Mouse (Mus musculus) embryonic fibroblast, embryonic 13.5 days (primary cell): Measurements from ENCODE around the gene Cnbd2. TPM values are rescaled to one million over a fixed set of nuclear protein-coding genes. Genes with fewer than 3 reads are reported as not detected.
"Not testable (repeated sequence)": the region's sequence is repeated elsewhere in the genome, so short reads cannot be mapped to it uniquely, and the experiment has no call there.

Experiments
- H3K27ac ChIP-seq: 2 replicates; pipeline ENCODE4 v1.5.1; 2012; ENCODE audit warnings: low read length, control low read depth, inconsistent platforms; ENCODE audit not compliant: insufficient read depth
- H3K4me1 ChIP-seq: 2 replicates; pipeline ENCODE4 v1.6.1; 2011; ENCODE audit warnings: low read length; ENCODE audit not compliant: control insufficient read depth, insufficient read depth
- H3K4me3 ChIP-seq: 2 replicates; pipeline ENCODE4 v1.5.1; 2011; ENCODE audit warnings: mild to moderate bottlenecking, control low read depth, low read length; ENCODE audit not compliant: insufficient read depth
- CTCF ChIP-seq: IDR thresholded peaks from 2 replicates; pipeline ENCODE4 v1.5.1; 2011; ENCODE audit warnings: mild to moderate bottlenecking, control low read depth, low read length, moderate library complexity, borderline replicate concordance; ENCODE audit not compliant: insufficient read depth
- POLR2A ChIP-seq: IDR thresholded peaks from 2 replicates; pipeline ENCODE4 v1.6.1; 2011; ENCODE audit warnings: low read depth, mild to moderate bottlenecking, control low read depth, low read length, moderate library complexity
- polyA plus RNA-seq: library from polyadenylated mRNA; stranded (reverse); fragments of >200 nt; gene quantifications from 2 replicates; pipeline ENCODE4 v1.2.4, GENCODE M21; 2011; ENCODE audit warnings: low read depth; ENCODE audit not compliant: missing spikeins, insufficient read length

Gene Cnbd2
- polyA plus RNA-seq, 1 experiment: 3.4 TPM

- Histone ChIP-seq H3K4me1 (no peaks in the 10 kb centered on the region), H3K27ac (no peak overlapping the region), H3K4me3 (no peak overlapping the region)
- TF ChIP-seq CTCF: no peak
- TF ChIP-seq POLR2A: no peak
These were observed 43.9 kb downstream of the Cnbd2 start for GRCm38 (mm10) chr2:156356031-156356430.

GRCm38 (mm10) chr2:156368465-156368864 is 56.4 kb downstream of the Cnbd2 start:
- Histone ChIP-seq H3K4me3 (no peak overlapping the region), H3K27ac (no peak overlapping the region), H3K4me1 (no peaks in the 10 kb centered on the region)
- TF ChIP-seq CTCF: no peak
- no peak for TF ChIP-seq POLR2A

GRCm38 (mm10) chr2:156370896-156371295 is 58.8 kb downstream of the Cnbd2 start:
- Histone ChIP-seq H3K27ac (no peak overlapping the region), H3K4me3 (no peak overlapping the region), H3K4me1 (no peaks in the 10 kb centered on the region)
- no peak for TF ChIP-seq POLR2A
- no peak for TF ChIP-seq CTCF

GRCm38 (mm10) chr2:156376956-156377355 is 64.9 kb downstream of the Cnbd2 start:
- TF ChIP-seq POLR2A (no peak), CTCF (no peak)
- H3K27ac ChIP-seq: no peak overlapping the region
- no peaks in the 10 kb centered on the region for H3K4me1 ChIP-seq
- no peak overlapping the region for H3K4me3 ChIP-seq

- no peak overlapping the region for H3K27ac ChIP-seq
- H3K4me1 ChIP-seq: no peaks in the 10 kb centered on the region
- TF ChIP-seq CTCF (no peak), POLR2A (no peak)
- H3K4me3 ChIP-seq: no peak overlapping the region
These were observed 67.8 kb downstream of the Cnbd2 start for GRCm38 (mm10) chr2:156379929-156380328.

GRCm38 (mm10) chr2:156381350-156381749 is 69.3 kb downstream of the Cnbd2 start:
- TF ChIP-seq CTCF: no peak
- no peak for TF ChIP-seq POLR2A
- Histone ChIP-seq H3K27ac (no peak overlapping the region), H3K4me3 (no peak overlapping the region), H3K4me1 (no peaks in the 10 kb centered on the region)

- TF ChIP-seq POLR2A: peak; percentile 56
- H3K27ac ChIP-seq, H3K4me1 ChIP-seq, H3K4me3 ChIP-seq: not testable (repeated sequence)
These were observed 80.5 kb downstream of the Cnbd2 start for GRCm38 (mm10) chr2:156392461-156393154.

GRCm38 (mm10) chr2:156393155-156393828 is 81.2 kb downstream of the Cnbd2 start:
- no peaks in the 10 kb centered on the region for H3K4me1 ChIP-seq
- H3K27ac ChIP-seq: no peak overlapping the region
- H3K4me3 ChIP-seq: no peak overlapping the region
- TF ChIP-seq CTCF (no peak), POLR2A (no peak)

GRCm38 (mm10) chr2:156394282-156394681 is 82.2 kb downstream of the Cnbd2 start:
- TF ChIP-seq CTCF: no peak
- no peak overlapping the region for H3K27ac ChIP-seq

GRCm38 (mm10) chr2:156396096-156396495 is 84.0 kb downstream of the Cnbd2 start:
- no peaks in the 10 kb centered on the region for H3K4me1 ChIP-seq
- no peak overlapping the region for H3K4me3 ChIP-seq
- H3K27ac ChIP-seq: no peak overlapping the region
- TF ChIP-seq POLR2A: no peak
- TF ChIP-seq CTCF: no peak

More at GRCm38 (mm10) chr2:156394282-156394681, 82.2 kb downstream of the Cnbd2 start:
- Histone ChIP-seq H3K4me3 (no peak overlapping the region), H3K4me1 (no peaks in the 10 kb centered on the region)
